ENCODE assay signal across 21 mouse cellular contexts in the genomic region with DNA sequence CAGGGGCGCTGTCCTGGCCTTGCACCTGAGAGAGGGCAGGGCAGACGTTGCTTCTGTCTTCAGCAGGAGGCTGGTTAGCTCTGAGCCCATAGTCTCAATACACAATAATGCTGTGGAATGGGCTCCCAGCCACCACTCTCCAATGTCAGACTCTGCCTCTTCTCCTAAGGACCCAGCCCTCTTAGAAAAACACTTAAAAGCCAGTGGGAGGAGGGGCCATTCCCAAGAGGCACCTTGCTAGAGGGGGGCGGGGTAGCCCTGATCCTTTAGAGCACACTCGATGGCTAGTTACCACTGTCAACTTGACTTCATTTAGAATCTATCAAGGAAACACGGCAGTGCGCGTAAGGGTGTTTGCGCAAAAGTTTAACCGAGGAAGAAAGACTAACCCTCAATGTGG.
A peak's percentile ranks its signal among the peaks of the same experiment; 100 is the strongest.
DNase-seq lines count a peak whose midpoint lies in the region; ATAC-seq and TF ChIP-seq lines count a peak whose summit lies in the region.
"Had no signal": no experiment of that assay in that cellular context is flagged by ENCODE, and none has a peak within 500 bp of the region (broad histone marks: within the 10 kb centered on the region; RNA-seq: fewer than 3 reads in every experiment).

No protein-coding gene starts in this region.

- H3K36me3 ChIP-seq in hindbrain, embryonic 13.5 days = no peaks in the 10 kb centered on the region
- no peaks in the 10 kb centered on the region for H3K36me3 ChIP-seq in hindbrain, embryonic 10.5 days
- H3K36me3 ChIP-seq in neural tube, embryonic 13.5 days = no peaks in the 10 kb centered on the region
- no peaks in the 10 kb centered on the region for H3K36me3 ChIP-seq in lung, postnatal 0 days (ENCODE audit: insufficient read depth, low read length)
- H3K36me3 ChIP-seq: embryonic facial prominence, embryonic 12.5 days; heart, embryonic 13.5 days; hindbrain, embryonic 12.5 days had no signal

- no peak overlapping the region for H3K4me2 ChIP-seq in hindbrain, embryonic 13.5 days
- no peak overlapping the region for H3K4me2 ChIP-seq in neural tube, embryonic 13.5 days
- no peak overlapping the region for H3K4me2 ChIP-seq in lung, postnatal 0 days (replicated peaks; ENCODE audit: low read depth, low read length)
- H3K4me2 ChIP-seq: embryonic facial prominence, embryonic 12.5 days; heart, embryonic 13.5 days; hindbrain, embryonic 12.5 days had no signal

- peaks cover 52% of the 10 kb centered on the region for H3K4me1 ChIP-seq in hindbrain, embryonic 13.5 days (replicated peaks)
- peaks cover 36% of the 10 kb centered on the region for H3K4me1 ChIP-seq in hindbrain, embryonic 10.5 days (replicated peaks)
- H3K4me1 ChIP-seq in neural tube, embryonic 13.5 days (replicated peaks) = peaks cover 52% of the 10 kb centered on the region
- no peaks in the 10 kb centered on the region for H3K4me1 ChIP-seq in lung, postnatal 0 days (ENCODE audit: insufficient read depth, low read depth, low read length)
- H3K4me1 ChIP-seq: embryonic facial prominence, embryonic 12.5 days had no signal

- intact Hi-C loops in gastrocnemius, adult 2 months (cut with DNase I) = no loop called here

- no peaks in the 10 kb centered on the region for H3K9me3 ChIP-seq in hindbrain, embryonic 13.5 days
- H3K9me3 ChIP-seq in hindbrain, embryonic 10.5 days = 0 out of 2 replicates have a peak, but pooled peaks cover 4% of the 10 kb centered on the region
- no peaks in the 10 kb centered on the region for H3K9me3 ChIP-seq in neural tube, embryonic 13.5 days
- H3K9me3 ChIP-seq in lung, postnatal 0 days (ENCODE audit: low read length) = no peaks in the 10 kb centered on the region
- H3K9me3 ChIP-seq: heart, embryonic 13.5 days; hindbrain, embryonic 12.5 days had no signal

- H3K27me3 ChIP-seq in hindbrain, embryonic 13.5 days = peaks cover 35% of the 10 kb centered on the region
- 0 out of 2 replicates have a peak, but pooled peaks cover 11% of the 10 kb centered on the region for H3K27me3 ChIP-seq in hindbrain, embryonic 10.5 days (ENCODE audit: insufficient read depth, poor library complexity, severe bottlenecking)
- peaks cover 14% of the 10 kb centered on the region; the same call in 1 of the 2 replicates for H3K27me3 ChIP-seq in neural tube, embryonic 13.5 days
- no peaks in the 10 kb centered on the region for H3K27me3 ChIP-seq in lung, postnatal 0 days (replicated peaks; ENCODE audit: insufficient read depth, low read length)

- no peak for DNase-seq in hindbrain, embryonic 10.5 days (ENCODE audit: low spot score)
- no peak for DNase-seq in neural tube, embryonic 10.5 days (ENCODE audit: extremely low spot score, low spot score)
- peak; percentile 42 for DNase-seq in lung, postnatal 0 days (ENCODE audit: low spot score)
- DNase-seq in gastrocnemius, adult 2 months = no peak
- no peak for DNase-seq in urinary bladder, postnatal 25 days (ENCODE audit: low spot score)
- no peak for DNase-seq in layer of hippocampus, postnatal 25 days (ENCODE audit: extremely low spot score in 1 of 2, low spot score in 1 of 2)
- DNase-seq: adrenal gland, postnatal 10 days; B cell, adult 2 months; cerebellum, adult 11 months; cerebellum, adult 8-10 months; cerebellum, postnatal 14 days; gastrocnemius, postnatal 14 days; heart, postnatal 36 days had no signal

- ATAC-seq in hindbrain, embryonic 13.5 days (ENCODE audit: low FRiP score) = no peak
- no peak for ATAC-seq in neural tube, embryonic 13.5 days (ENCODE audit: low read depth)
- ATAC-seq in lung, postnatal 0 days = peak; percentile 56
- ATAC-seq: CD4-positive, CD25-positive, alpha-beta regulatory T cell, adult 4 months; forebrain, embryonic 16.5 days; hindbrain, postnatal 0 days had no signal

- no peak for TF ChIP-seq EP300 in lung, postnatal 0 days (IDR thresholded peaks at IDR 0.05)

- 0 out of 2 replicates have a peak overlapping the region, but pooled peaks have one; percentile 40 for H3K27ac ChIP-seq in hindbrain, embryonic 13.5 days
- H3K27ac ChIP-seq in hindbrain, embryonic 10.5 days = no peak overlapping the region
- peak overlapping the region; percentile 55; the same call in 1 of the 2 replicates for H3K27ac ChIP-seq in neural tube, embryonic 13.5 days (replicated peaks)
- no peak overlapping the region for H3K27ac ChIP-seq in lung, postnatal 0 days (ENCODE audit: low read length)
- no peak overlapping the region for H3K27ac ChIP-seq in gastrocnemius, adult 2 months
- H3K27ac ChIP-seq: embryonic facial prominence, embryonic 12.5 days; heart, embryonic 13.5 days; hindbrain, embryonic 12.5 days; hindbrain, postnatal 0 days had no signal

- TF ChIP-seq CTCF in lung, postnatal 0 days (IDR thresholded peaks at IDR 0.05) = no peak
- no peak for TF ChIP-seq CTCF in gastrocnemius, adult 2 months (IDR thresholded peaks at IDR 0.05)

- WGBS in hindbrain, embryonic 13.5 days = 55% methylated on average over 9 of the region's 9 CpGs
- WGBS in hindbrain, embryonic 10.5 days = 66% methylated on average over 9 of the region's 9 CpGs
- WGBS in neural tube, embryonic 13.5 days = 57% methylated on average over 9 of the region's 9 CpGs
- 44% methylated on average over 9 of the region's 9 CpGs for WGBS in lung, postnatal 0 days

- no peak overlapping the region for H3K9ac ChIP-seq in hindbrain, embryonic 13.5 days
- no peak overlapping the region for H3K9ac ChIP-seq in neural tube, embryonic 13.5 days
- H3K9ac ChIP-seq in lung, postnatal 0 days (replicated peaks; ENCODE audit: low read depth) = no peak overlapping the region
- H3K9ac ChIP-seq: embryonic facial prominence, embryonic 12.5 days; heart, embryonic 13.5 days; hindbrain, embryonic 12.5 days had no signal

- no peak overlapping the region for H3K4me3 ChIP-seq in hindbrain, embryonic 13.5 days
- H3K4me3 ChIP-seq in hindbrain, embryonic 10.5 days = no peak overlapping the region
- no peak overlapping the region for H3K4me3 ChIP-seq in neural tube, embryonic 13.5 days
- H3K4me3 ChIP-seq in lung, postnatal 0 days (ENCODE audit: low read depth, low read length) = no peak overlapping the region
- H3K4me3 ChIP-seq in gastrocnemius, adult 2 months = no peak overlapping the region
- H3K4me3 ChIP-seq: embryonic facial prominence, embryonic 12.5 days; heart, embryonic 13.5 days; hindbrain, embryonic 12.5 days had no signal

Comparison
In these comparisons a context has a peak if more than half of its experiments do, and no peak if none do; other contexts are left out.
1. H3K27ac ChIP-seq: peak in hindbrain, embryonic 13.5 days (single experiment) and neural tube, embryonic 13.5 days (single experiment); none in hindbrain, embryonic 10.5 days (single experiment), lung, postnatal 0 days (single experiment) and gastrocnemius, adult 2 months (single experiment).